Mouse (Mus musculus) forebrain, embryonic 16.5 days (tissue): ENCODE measurements around the gene Sorl1. TPM values are rescaled to one million over a fixed set of nuclear protein-coding genes. Genes with fewer than 3 reads are reported as not detected.

Source experiments
- ATAC-seq: fragments of 200-750 bp; cut with Nextera tagmentation; 2 replicates; pipeline ENCODE4 v1.8.0; 2017; ENCODE audit warnings: mild to moderate bottlenecking, moderate library complexity
- H3K27ac ChIP-seq: fragments of 300-500 bp; sonication (generic); 2 replicates; pipeline ENCODE4 v1.5.1; 2014; ENCODE audit warnings: low read length, control low read depth
- H3K27me3 ChIP-seq: fragments of 300-500 bp; sonication (generic); replicated peaks from 2 replicates; pipeline ENCODE4 v1.6.1; 2014; ENCODE audit warnings: low read length; ENCODE audit not compliant: control insufficient read depth, insufficient read depth
- H3K36me3 ChIP-seq: fragments of 300-500 bp; sonication (generic); 2 replicates; pipeline ENCODE4 v1.6.1; 2014; ENCODE audit not compliant: control insufficient read depth, insufficient read depth
- H3K4me1 ChIP-seq: fragments of 300-500 bp; sonication (generic); replicated peaks from 2 replicates; pipeline ENCODE4 v1.6.1; 2014; ENCODE audit warnings: low read length; ENCODE audit not compliant: control insufficient read depth, insufficient read depth
- H3K4me2 ChIP-seq: fragments of 300-500 bp; sonication (generic); 2 replicates; pipeline ENCODE4 v1.6.1; 2014; ENCODE audit warnings: mild to moderate bottlenecking, low read length, control low read depth
- H3K4me3 ChIP-seq: fragments of 300-500 bp; sonication (generic); replicated peaks from 2 replicates; pipeline ENCODE4 v1.5.1; 2014; ENCODE audit warnings: mild to moderate bottlenecking, low read length, control low read depth
- H3K9ac ChIP-seq: fragments of 300-500 bp; sonication (generic); replicated peaks from 2 replicates; pipeline ENCODE4 v1.6.1; 2014; ENCODE audit warnings: low read depth, low read length, control low read depth
- H3K9me3 ChIP-seq: fragments of 300-500 bp; sonication (generic); 2 replicates; pipeline ENCODE4 v1.6.1; 2016; ENCODE audit warnings: low read length; ENCODE audit not compliant: control insufficient read depth
- WGBS: fragments of 180-500 bp; shearing (Covaris S2); extraction: QIAGEN DNeasy Blood & Tissue Kit; methylation state at CpG from one replicate; pipeline ENCODE4 v1.1.7; 2014; 5-methylcytosine and 5-hydroxymethylcytosine counted together
- polyA plus RNA-seq: library from polyadenylated mRNA; unstranded; fragments of >200 nt; fragmentation: Nextera tagmentation; extraction: Ambion mirVana; gene quantifications from 2 replicates; pipeline ENCODE4 v1.2.1, GENCODE M21; 2015

Sorl1 gene
- polyA plus RNA-seq, 1 experiment from 2014 or later: 14.6 TPM

DNA sequence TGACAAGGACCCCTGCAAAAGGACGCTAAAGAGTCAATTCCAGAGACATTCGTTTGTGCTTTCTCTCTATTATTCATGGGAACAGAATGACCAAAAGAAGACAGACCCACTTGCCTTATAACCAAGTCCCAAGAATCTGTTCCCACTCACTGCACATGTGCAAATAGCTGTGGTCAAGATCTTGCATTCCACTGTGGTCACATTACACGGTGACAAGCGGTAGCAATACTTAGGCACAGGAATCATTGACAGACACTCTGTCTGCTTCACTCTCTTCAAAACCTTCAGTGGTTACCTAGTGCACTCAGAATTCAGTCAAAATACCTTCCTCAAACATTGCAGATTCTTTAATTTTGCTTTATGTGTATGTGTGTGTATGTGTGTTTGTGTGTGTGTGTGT is 36.2 kb downstream of the Sorl1 start:
- 90% methylated on average over 4 of the region's 4 CpGs for WGBS
- Histone ChIP-seq H3K4me2 (no peak overlapping the region), H3K9ac (no peak overlapping the region), H3K27me3 (no peaks in the 10 kb centered on the region), H3K4me1 (no peaks in the 10 kb centered on the region), H3K4me3 (no peak overlapping the region), H3K9me3 (no peaks in the 10 kb centered on the region), H3K27ac (no peak overlapping the region), H3K36me3 (no peaks in the 10 kb centered on the region; the same call in 1 of the 2 replicates)
- ATAC-seq: no peak

- Histone ChIP-seq H3K9ac (no peak overlapping the region), H3K27ac (no peak overlapping the region), H3K9me3 (no peaks in the 10 kb centered on the region), H3K4me3 (no peak overlapping the region), H3K4me2 (no peak overlapping the region), H3K4me1 (no peaks in the 10 kb centered on the region), H3K27me3 (no peaks in the 10 kb centered on the region), H3K36me3 (peaks cover 3% of the 10 kb centered on the region; the same call in 1 of the 2 replicates)
- no peak for ATAC-seq
- 94% methylated on average over 13 of the region's 13 CpGs for WGBS
Measured at GRCm38 (mm10) chr9:42085970-42086369, 38.1 kb downstream of the Sorl1 start.

DNA sequence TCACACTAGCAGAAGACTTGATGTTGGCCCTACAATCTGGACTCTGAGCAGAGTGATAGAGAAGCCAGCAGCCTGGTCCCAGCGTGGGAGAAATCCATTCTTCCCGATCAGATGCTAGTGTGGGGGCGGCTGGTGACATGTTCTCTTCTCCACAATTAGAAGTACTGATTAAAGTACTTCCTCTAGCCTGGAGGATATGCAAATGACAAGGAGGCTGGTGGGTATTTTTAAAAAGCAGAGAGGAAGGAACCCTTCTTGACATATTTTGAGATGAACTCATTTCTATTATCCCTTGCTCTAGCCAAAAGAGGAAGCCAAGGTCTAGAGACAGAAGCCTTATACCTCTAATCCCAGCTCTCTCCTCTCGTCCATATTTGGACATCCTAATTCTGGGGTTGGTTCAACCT is 40.4 kb downstream of the Sorl1 start:
- no peak for ATAC-seq
- Histone ChIP-seq H3K4me1 (no peaks in the 10 kb centered on the region), H3K4me2 (no peak overlapping the region), H3K4me3 (no peak overlapping the region), H3K9ac (no peak overlapping the region), H3K36me3 (peaks cover 6% of the 10 kb centered on the region; the same call in 1 of the 2 replicates), H3K9me3 (no peaks in the 10 kb centered on the region), H3K27me3 (no peaks in the 10 kb centered on the region), H3K27ac (no peak overlapping the region)
- WGBS: 85% methylated on average over 4 of the region's 4 CpGs

- Histone ChIP-seq H3K36me3 (peaks cover 9% of the 10 kb centered on the region; the same call in 1 of the 2 replicates), H3K27me3 (no peaks in the 10 kb centered on the region), H3K9me3 (no peaks in the 10 kb centered on the region), H3K4me3 (no peak overlapping the region), H3K9ac (no peak overlapping the region), H3K4me1 (no peaks in the 10 kb centered on the region), H3K4me2 (no peak overlapping the region), H3K27ac (no peak overlapping the region)
- WGBS: 90% methylated on average over 29 of the region's 29 CpGs
- no peak for ATAC-seq
Measured at GRCm38 (mm10) chr9:42081681-42082530, 42.2 kb downstream of the Sorl1 start.

- WGBS: 73% methylated on average over 9 of the region's 9 CpGs
- Histone ChIP-seq H3K4me1 (no peaks in the 10 kb centered on the region), H3K27ac (no peak overlapping the region), H3K27me3 (no peaks in the 10 kb centered on the region), H3K9me3 (no peaks in the 10 kb centered on the region), H3K9ac (no peak overlapping the region), H3K36me3 (peaks cover 13% of the 10 kb centered on the region), H3K4me2 (no peak overlapping the region), H3K4me3 (no peak overlapping the region)
- ATAC-seq: no peak
Measured at GRCm38 (mm10) chr9:42080671-42081070, 43.4 kb downstream of the Sorl1 start.

DNA sequence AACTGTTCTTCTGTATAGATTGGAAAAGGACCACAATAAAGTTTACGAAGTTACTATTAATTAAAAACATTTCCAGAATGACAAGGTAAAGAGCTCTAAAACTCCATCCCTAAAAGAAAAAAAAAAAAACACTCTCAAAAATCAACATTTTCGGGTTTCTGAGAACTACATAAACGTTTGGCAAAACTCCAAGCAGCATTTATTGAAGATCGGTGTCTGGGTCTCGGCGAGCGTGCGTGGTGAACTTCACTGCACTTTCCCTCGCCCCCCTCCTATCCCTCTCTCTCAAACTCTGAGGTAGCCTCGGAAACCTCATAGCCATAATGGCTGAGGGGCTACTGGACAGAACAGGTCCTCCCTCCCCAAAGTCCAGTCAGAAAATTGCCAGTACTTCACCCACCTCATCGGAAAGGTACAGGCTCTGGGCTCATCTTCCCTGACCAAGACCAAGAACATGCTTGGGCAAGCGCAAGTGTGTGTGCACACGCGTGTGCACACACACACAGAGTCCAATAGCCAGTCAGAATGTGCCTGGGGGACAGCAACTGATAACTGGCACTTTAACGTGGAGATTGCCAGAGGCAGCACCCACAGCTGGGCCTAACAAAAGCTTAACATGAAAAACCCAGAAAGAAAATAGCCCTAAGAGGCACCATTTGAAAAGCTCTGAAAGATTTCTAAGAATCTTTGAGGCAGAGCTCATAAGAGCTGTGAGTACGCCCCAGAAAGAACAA is 46.8 kb downstream of the Sorl1 start:
- H3K9me3 ChIP-seq: no peaks in the 10 kb centered on the region
- ATAC-seq: no peak
- H3K36me3 ChIP-seq: peaks cover 13% of the 10 kb centered on the region
- H3K27ac ChIP-seq: no peak overlapping the region
- no peaks in the 10 kb centered on the region for H3K27me3 ChIP-seq
- H3K4me1 ChIP-seq: peaks cover 2% of the 10 kb centered on the region
- H3K4me3 ChIP-seq: no peak overlapping the region
- no peak overlapping the region for H3K4me2 ChIP-seq
- WGBS: 77% methylated on average over 16 of the region's 16 CpGs
- no peak overlapping the region for H3K9ac ChIP-seq

- Histone ChIP-seq H3K4me1 (peaks cover 8% of the 10 kb centered on the region), H3K9me3 (no peaks in the 10 kb centered on the region), H3K27ac (no peak overlapping the region), H3K4me2 (no peak overlapping the region), H3K9ac (no peak overlapping the region), H3K4me3 (no peak overlapping the region), H3K36me3 (peaks cover 13% of the 10 kb centered on the region), H3K27me3 (no peaks in the 10 kb centered on the region)
- 93% methylated on average over 10 of the region's 10 CpGs for WGBS
- no peak for ATAC-seq
Measured at GRCm38 (mm10) chr9:42076256-42076849, 47.7 kb downstream of the Sorl1 start.

DNA sequence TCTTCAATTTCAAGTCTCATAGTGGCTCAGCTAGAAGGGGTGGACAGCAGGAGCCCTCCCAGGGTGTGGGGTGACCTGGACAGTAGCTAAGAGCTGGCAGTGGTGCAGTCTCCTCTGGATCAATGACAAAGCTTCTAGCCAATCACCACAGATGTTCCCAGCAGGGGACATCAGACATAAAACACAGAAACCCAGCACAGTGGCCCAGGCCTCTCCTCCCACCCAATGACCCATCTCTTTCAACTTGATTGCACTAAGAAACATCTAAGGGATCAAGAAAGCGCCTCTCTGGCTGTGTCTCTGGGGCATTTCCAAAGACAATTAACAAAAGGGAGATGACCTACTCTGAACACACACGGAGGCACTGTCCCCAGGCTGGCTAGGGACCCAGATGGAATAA is 48.9 kb downstream of the Sorl1 start:
- Histone ChIP-seq H3K4me1 (peaks cover 8% of the 10 kb centered on the region), H3K4me2 (no peak overlapping the region), H3K9me3 (no peaks in the 10 kb centered on the region), H3K27ac (no peak overlapping the region), H3K36me3 (peaks cover 10% of the 10 kb centered on the region), H3K4me3 (no peak overlapping the region), H3K27me3 (no peaks in the 10 kb centered on the region), H3K9ac (no peak overlapping the region)
- ATAC-seq: no peak
- WGBS: 58% methylated on average over 2 of the region's 2 CpGs

GRCm38 (mm10) chr9:42072010-42072409 is 52.1 kb downstream of the Sorl1 start:
- Histone ChIP-seq H3K27me3 (no peaks in the 10 kb centered on the region), H3K36me3 (peaks cover 4% of the 10 kb centered on the region), H3K9me3 (no peaks in the 10 kb centered on the region), H3K4me3 (no peak overlapping the region), H3K9ac (no peak overlapping the region), H3K27ac (no peak overlapping the region), H3K4me1 (peaks cover 11% of the 10 kb centered on the region), H3K4me2 (no peak overlapping the region)
- WGBS: 38% methylated on average over 4 of the region's 4 CpGs
- no peak for ATAC-seq
